Mouse (Mus musculus) left cerebral cortex, postnatal 25 days (tissue): ENCODE data around the gene Rpp25l. TPM values are rescaled to one million over a fixed set of nuclear protein-coding genes. Genes with fewer than 3 reads are reported as not detected.

Experiments
- DNase-seq, 2 experiments: peaks; one replicate each; pipeline ENCODE4 v3.0.0; 2022; ENCODE audit warnings: low spot score in 2 of 2, mixed read lengths in 1 of 2
- intact Hi-C: fragments of 180-260 bp; cut with DNase I; formaldehyde crosslinking; loops from one replicate; pipeline ENCODE4 v1.15.1; 2025
- total RNA-seq, 2 experiments: library from RNA; stranded (reverse); gene quantifications; 2 replicates each; pipeline ENCODE4 v1.2.3; 2021

Rpp25l gene
- total RNA-seq, 2 experiments from 2014 or later = 26.8 to 31.3 TPM

DNA sequence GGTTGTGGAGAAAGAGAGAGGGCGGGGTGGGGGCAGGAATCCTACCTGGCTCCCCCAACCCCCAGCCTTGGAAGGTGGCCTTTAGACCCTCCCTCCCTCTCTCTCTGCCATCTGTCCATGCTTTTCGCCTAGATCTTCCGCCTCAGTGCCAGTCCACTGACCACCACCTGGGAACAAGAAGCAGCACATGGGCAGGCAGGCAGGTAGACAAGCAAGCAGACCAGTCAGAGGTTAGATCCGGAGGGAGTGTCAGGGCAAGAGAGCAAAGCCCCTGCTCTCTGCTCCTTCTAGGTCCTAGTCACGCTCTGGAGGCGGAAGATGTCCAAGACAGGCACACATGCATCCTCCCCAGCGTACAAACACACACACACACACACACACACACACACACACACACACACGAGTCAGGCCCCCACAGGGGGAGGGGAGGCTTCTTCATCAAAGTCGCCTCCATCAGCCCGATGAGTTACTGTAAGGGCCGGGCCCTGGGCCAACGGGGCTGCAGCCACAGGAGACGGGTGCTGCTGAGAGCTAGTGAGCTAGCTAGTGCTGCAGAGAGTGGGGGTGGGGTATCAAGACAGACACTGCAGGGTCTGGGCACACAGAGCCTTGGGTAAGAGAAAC, 36.2 kb downstream of the Rpp25l start:
- DNase-seq = no peak
- intact Hi-C loops = no loop called here

- intact Hi-C loops = no loop called here
Measured at GRCm38 (mm10) chr4:41676248-41677005, 36.9 kb downstream of the Rpp25l start.

DNA sequence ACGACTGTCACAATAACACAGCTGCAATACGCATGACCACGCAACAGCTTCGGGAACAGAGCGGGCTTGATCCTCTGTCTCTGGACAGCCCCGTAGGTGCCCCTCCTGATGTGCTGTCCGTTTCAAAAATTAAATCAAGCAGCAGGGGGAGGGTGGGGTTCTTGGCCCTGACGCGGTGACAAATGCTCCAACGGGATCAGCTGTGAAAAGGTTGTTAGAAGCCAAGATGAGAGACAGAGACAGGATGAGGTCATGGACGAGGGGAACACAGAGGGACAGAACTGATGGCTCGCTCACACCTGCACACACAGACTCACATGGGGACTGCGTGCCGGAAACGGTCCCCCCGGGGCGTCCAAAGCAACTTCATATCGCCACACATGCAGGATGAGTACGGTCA, 40.1 kb downstream of the Rpp25l start:
- DNase-seq = no peak
- intact Hi-C loops = no loop called here

More at GRCm38 (mm10) chr4:41676248-41677005, 36.9 kb downstream of the Rpp25l start:
- DNase-seq = no peak

GRCm38 (mm10) chr4:41672522-41672963, 40.8 kb downstream of the Rpp25l start:
- intact Hi-C loops = no loop called here
- DNase-seq = no peak

DNA sequence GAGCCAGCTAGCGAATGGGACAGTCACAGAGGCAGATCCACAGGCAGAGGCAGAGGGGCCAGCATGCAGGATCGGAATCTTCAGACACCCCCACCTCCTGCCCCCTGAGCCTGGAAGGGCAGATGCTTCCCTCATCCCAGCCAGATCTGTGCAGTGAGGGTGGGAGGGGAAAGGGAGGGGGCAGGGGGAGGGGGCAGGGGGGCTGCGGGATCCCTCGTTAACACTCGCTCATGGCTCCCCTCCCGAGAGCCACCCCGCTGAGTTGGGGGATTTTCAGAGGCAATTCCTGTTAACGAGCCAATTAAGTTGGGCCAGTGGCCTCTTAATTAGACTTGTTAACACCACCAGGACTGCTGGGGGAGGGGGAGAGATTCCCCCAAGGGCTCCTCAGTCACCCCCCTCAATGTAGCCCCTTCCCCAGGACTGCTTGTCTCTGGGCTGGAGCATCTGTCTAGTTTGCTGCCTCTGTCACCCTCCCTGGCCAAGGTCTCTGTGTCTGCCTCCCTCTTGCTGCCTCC, 41.3 kb downstream of the Rpp25l start:
- intact Hi-C loops = no loop called here
- no peak for DNase-seq

DNA sequence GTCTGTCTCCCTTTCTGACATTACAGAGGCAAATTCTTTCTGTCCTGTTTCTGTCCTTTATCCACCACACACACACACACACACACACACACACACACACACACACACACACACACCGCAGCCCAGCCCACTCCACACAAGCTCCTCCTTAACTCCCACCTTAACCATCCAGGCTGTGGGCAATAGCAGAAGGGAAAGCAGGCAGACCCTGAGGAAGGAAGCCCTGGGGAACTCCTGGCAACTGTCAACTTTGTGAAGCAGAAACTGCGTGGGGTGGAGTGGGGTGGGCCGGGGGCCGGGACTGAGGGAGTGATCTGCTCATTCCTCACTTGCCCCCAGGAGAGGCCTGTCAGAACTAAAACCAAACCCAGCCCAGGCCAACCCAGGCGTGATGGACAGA, 41.8 kb downstream of the Rpp25l start:
- intact Hi-C loops = no loop called here
- DNase-seq = no peak

DNA sequence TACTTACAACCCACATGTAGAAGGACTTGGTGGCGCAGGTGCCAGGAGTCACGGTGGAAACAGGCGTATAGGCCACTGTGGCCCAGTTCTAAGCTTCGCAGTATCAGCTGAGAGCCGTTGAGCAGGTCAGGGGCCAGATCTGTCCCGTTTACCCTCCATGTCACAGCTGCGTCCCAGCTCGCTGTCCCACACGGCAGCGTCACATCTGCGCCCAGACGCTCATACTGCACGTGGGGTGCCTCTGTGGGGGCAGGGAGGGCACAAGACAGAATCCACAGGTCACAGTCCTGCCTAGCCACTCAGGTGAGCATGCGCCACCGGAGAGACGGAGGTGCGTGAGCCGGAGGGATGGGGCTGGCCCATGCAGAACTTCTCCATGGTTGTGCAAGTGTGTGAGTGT, 42.5 kb downstream of the Rpp25l start:
- intact Hi-C loops = no loop called here
- no peak for DNase-seq

DNA sequence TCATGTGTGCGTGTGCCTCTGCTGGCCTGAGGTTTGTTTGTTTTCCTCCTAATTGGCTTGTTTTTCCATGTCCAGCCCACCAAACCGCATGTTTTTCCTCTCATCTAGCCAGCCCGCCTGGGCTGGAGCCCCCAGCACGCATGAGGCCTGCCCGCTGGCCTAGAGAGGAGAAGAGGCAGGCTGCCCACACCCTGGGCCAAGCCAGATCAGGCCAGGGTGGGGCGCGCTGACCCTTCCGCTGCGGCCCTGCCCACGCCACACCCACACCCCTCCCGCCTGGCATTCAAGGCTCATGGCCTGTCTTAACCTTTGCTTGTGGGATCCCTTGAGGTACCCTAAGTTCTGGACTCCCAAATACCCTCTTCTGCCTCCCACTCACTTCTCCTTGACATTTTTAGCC, 46.7 kb downstream of the Rpp25l start:
- DNase-seq = no peak
- intact Hi-C loops = no loop called here

DNA sequence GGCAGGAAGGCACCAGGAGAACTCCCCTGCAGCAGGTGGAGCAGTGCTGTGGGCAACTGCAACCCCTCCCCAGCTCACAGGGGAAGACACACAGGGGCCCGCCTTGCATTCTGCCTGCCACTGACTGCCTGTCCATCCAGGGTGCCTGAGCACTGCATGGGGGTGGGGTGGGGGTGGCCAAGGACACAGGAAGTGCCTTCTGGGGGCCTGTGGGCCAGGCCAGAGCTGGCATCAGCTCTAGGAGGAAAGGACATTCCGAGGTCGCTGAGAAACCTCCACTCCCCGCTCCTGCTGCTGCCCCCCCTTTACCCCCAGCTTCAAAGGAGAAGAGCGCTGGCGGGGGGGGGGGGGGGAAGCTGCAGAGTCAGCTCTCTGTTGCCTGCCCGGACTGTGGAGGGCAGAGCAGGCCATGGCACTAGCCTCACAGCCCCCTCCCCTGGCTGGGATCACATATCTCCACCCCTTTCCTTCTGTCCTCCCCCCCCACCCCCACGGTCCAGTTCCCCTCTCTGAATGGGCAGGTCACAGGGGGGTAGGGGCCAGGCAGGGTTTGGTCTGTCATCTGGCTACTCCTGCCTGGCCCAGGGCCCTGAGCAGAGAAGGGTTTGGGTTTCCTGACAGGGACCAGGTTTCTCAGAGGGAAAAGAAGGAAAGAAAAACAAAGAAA, 48.2 kb downstream of the Rpp25l start:
- intact Hi-C loops = no loop called here
- no peak for DNase-seq

- intact Hi-C loops = no loop called here
- DNase-seq = no peak
Measured at GRCm38 (mm10) chr4:41664533-41664932, 48.8 kb downstream of the Rpp25l start.

DNA sequence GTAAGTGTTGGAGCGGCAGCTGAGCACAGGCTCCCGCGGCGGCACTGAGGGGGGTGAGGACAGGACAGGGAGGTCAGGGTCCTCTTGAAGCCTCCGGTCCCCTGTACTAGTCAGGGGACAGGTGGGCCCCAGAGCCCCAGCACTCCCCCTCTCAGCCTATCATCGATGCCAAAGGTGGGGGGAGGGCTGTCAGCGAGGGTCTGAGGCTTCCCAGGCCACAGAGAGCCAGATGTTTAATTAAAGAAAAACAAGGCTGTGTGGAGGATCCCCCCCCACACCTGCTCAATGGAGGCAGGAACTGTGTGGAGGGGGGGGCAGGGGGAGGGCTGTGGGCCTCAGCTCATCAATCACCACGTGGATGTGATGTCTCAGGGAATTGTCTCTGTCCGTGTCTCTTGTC, 49.7 kb downstream of the Rpp25l start:
- intact Hi-C loops = no loop called here
- no peak for DNase-seq

DNA sequence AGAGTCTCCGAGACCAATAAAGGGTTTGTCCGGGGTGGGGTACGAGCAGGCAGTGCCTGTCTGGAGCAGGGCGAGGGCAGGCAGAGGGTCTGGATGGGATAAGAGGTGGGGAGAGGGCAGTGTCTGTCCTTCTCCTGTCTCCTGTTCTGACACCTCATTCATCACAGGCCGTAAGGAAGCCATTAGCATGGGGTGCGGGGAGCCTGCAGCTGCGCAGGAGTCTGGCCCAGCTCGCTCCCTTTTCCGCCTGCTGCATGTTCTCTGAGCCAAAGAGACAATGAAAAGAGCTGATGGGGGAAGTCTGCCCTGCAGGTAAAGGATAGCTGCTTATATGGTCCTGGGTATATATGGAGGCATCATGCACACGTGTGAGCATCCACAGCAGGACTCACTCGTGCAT, 50.6 kb downstream of the Rpp25l start:
- intact Hi-C loops = no loop called here
- DNase-seq = no peak

Other genes with a start within 250 kb of the Rpp25l start
- 1 to 10 TPM; 1.0 to 1.1 TPM for gene Kif24, start 248.6 kb downstream of the Rpp25l start, total RNA-seq
- gene Nudt2, start 248.4 kb downstream of the Rpp25l start, total RNA-seq = 10 to 100 TPM; 24.7 to 26.4 TPM
- gene AI464131, start 210.5 kb downstream of the Rpp25l start, total RNA-seq = 10 to 100 TPM; 31.6 to 36.9 TPM
- gene 1110017D15Rik, start 196.2 kb downstream of the Rpp25l start, total RNA-seq = 1 to 10 TPM; 3.9 to 5.8 TPM
- gene Fam219a, start 144.0 kb downstream of the Rpp25l start, total RNA-seq = 100 to 1,000 TPM; 203 to 209 TPM
- gene Dnaic1, start 143.8 kb downstream of the Rpp25l start, total RNA-seq = 1 to 10 TPM; 7.2 to 8.0 TPM
- gene Enho, start 73.2 kb downstream of the Rpp25l start, total RNA-seq = 10 to 100 TPM; 54.4 to 63.0 TPM
- 100 to 1,000 TPM in 1 of 2 experiments, 10 to 100 TPM in 1; 98.9 to 109 TPM for gene Cntfr, start 16.4 kb downstream of the Rpp25l start, total RNA-seq
- gene Il11ra1, start 13.5 kb downstream of the Rpp25l start, total RNA-seq = 10 to 100 TPM; 35.8 to 43.8 TPM
- 100 to 1,000 TPM; 174 to 191 TPM for gene Dctn3, start 9.6 kb upstream of the Rpp25l start, total RNA-seq
- under 1 TPM in 1 of 2 experiments, not detected in 1; 0.43 TPM for gene Arid3c, start 17.6 kb upstream of the Rpp25l start, total RNA-seq
- gene Galt, start 41.7 kb upstream of the Rpp25l start, total RNA-seq = 100 to 1,000 TPM in 1 of 2 experiments, 10 to 100 TPM in 1; 93.2 to 103 TPM
- gene Sigmar1, start 42.6 kb upstream of the Rpp25l start, total RNA-seq = 10 to 100 TPM; 60.0 to 66.5 TPM
- 100 to 1,000 TPM; 261 to 267 TPM for gene Ccl27a, start 60.7 kb upstream of the Rpp25l start, total RNA-seq
- not detected for gene Gm21541, start 190.1 kb upstream of the Rpp25l start, total RNA-seq
- gene Gm20878, start 228.0 kb upstream of the Rpp25l start, total RNA-seq = 10 to 100 TPM; 48.2 to 53.7 TPM